Mouse (Mus musculus) brown adipose tissue, adult 24 weeks (tissue): ENCODE measurements around the gene Gm20388. TPM values are rescaled to one million over a fixed set of nuclear protein-coding genes. Genes with fewer than 3 reads are reported as not detected.

ENCODE experiments used
- H3K27ac ChIP-seq: fragments of 200-500 bp; replicated peaks from 2 replicates; pipeline ENCODE4 v1.5.1; 2012; ENCODE audit warnings: low read depth, mild to moderate bottlenecking, low read length
- H3K4me1 ChIP-seq: fragments of 200-500 bp; 2 replicates; pipeline ENCODE4 v1.6.1; 2012; ENCODE audit warnings: low read length, mixed read lengths; ENCODE audit not compliant: control insufficient read depth, insufficient read depth, insufficient read length
- H3K4me3 ChIP-seq: fragments of 200-500 bp; 2 replicates; pipeline ENCODE4 v1.5.1; 2012; ENCODE audit warnings: low read depth, mild to moderate bottlenecking, low read length, moderate library complexity; ENCODE audit not compliant: insufficient read depth
- polyA plus RNA-seq: library from polyadenylated mRNA; stranded (reverse); fragments of >200 nt; gene quantifications from 2 replicates; pipeline ENCODE4 v1.2.4, GENCODE M21; 2012; ENCODE audit not compliant: missing spikeins, insufficient read depth, insufficient read length

The Gm20388 gene
- polyA plus RNA-seq, 1 experiment: 44.7 TPM

DNA sequence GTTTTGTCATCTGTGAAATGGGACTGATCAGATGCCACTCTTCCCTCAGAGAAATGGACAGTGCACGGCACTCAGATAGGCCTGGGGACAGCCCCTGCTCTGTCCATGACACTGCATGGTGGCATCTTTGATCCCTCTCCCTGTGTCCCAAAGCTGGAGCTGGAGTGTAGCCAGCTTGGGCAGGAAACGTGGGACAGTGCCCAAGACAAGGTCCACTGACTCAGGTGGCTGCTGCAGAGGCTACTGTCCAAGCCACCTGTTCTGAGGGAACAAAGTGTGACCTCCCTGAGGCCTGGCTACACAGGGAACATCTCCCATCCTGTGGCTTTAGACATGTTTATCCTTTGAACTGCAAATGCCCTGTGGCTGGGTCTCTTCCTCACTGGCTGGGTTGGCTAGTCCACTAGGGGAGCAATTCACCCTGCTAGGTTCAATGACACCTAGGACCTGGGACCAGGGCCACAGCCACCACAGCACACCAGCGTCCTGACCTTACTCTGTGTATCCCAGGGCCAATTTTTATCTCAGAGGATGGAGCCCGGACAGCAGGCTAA lies 271.3 kb downstream of the Gm20388 start:
- Histone ChIP-seq H3K27ac (no peak overlapping the region), H3K4me3 (no peak overlapping the region), H3K4me1 (peaks cover 19% of the 10 kb centered on the region)

- H3K4me3 ChIP-seq: no peak overlapping the region
- H3K27ac ChIP-seq: no peak overlapping the region
- H3K4me1 ChIP-seq: peaks cover 41% of the 10 kb centered on the region
These were observed 273.7 kb downstream of the Gm20388 start for GRCm38 (mm10) chr8:120184366-120184765.

- H3K27ac ChIP-seq: no peak overlapping the region
- no peak overlapping the region for H3K4me3 ChIP-seq
These were observed 274.5 kb downstream of the Gm20388 start for GRCm38 (mm10) chr8:120184850-120185792.

DNA sequence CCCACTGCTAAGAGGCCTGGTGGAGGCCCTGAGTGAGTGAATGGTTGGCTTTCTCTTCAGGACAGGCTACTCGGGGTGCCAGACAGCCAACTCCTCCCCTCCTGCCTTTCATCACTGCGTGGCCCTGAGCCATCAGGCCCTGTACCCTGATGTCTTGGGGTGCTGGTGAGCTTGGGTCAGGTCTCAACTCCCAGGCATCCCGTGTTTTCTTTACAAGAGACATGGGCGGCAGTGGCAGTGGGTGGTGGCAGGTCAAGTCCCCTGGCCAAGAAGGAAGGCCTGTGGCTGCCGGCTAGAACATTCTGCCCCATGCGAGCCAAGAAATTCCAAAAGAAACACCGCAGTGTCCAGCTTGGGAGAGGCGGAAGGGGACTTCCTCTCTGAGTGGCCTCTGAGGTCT lies 275.8 kb downstream of the Gm20388 start:
- Histone ChIP-seq H3K4me1 (peaks cover 52% of the 10 kb centered on the region), H3K4me3 (no peak overlapping the region), H3K27ac (peak overlapping the region; percentile 25; the same call in 1 of the 2 replicates)

More at GRCm38 (mm10) chr8:120184850-120185792, 274.5 kb downstream of the Gm20388 start:
- H3K4me1 ChIP-seq: peaks cover 48% of the 10 kb centered on the region

DNA sequence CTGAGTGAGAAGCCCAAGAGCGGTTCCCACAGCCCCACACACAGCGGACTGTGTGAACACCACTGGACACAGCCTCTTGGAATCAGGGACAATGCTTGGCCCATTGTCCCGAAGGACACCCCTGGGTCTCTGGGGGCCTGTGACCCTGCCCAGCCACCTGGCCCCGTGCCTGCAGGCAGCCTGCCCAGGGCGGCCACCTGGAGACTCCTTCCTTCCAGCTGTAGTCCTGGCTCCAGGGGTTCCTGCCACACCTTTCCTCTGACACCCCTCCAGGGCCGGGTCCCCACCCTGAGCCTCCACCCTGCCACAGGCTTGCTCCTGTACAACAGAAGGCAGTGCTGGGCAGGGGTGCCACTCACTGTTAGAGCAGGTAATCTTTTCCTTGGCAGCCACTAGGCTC lies 277.9 kb downstream of the Gm20388 start:
- H3K4me1 ChIP-seq: peaks cover 52% of the 10 kb centered on the region
- no peak overlapping the region for H3K4me3 ChIP-seq
- H3K27ac ChIP-seq: no peak overlapping the region

DNA sequence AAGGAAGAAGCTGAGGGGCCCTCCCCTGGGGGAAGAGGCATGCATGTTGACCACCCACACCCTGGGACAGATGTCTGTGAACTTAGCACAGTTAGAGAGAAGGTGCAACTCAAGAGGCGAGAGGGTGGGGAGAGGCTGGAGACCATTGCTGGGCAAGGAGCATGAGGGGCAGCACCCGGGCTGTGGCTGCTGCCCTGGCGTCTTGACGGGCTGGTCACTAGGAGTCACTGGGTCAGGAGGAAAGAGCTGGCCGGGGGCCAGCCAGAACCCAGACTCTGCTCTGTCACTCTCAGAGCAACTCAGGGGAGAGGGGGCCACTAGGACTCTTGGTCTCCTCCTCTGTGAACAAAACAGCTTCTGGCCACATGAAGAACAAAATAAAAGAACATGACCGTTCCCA lies 278.8 kb downstream of the Gm20388 start:
- Histone ChIP-seq H3K4me3 (no peak overlapping the region), H3K4me1 (peaks cover 52% of the 10 kb centered on the region), H3K27ac (no peak overlapping the region)

- no peak overlapping the region for H3K4me3 ChIP-seq
- H3K4me1 ChIP-seq: peaks cover 48% of the 10 kb centered on the region
- no peak overlapping the region for H3K27ac ChIP-seq
These were observed 279.6 kb downstream of the Gm20388 start for GRCm38 (mm10) chr8:120190107-120190809.

GRCm38 (mm10) chr8:120190810-120191413 lies 280.3 kb downstream of the Gm20388 start:
- H3K27ac ChIP-seq: peak overlapping the region; percentile 56
- H3K4me1 ChIP-seq: peaks cover 41% of the 10 kb centered on the region
- no peak overlapping the region for H3K4me3 ChIP-seq

DNA sequence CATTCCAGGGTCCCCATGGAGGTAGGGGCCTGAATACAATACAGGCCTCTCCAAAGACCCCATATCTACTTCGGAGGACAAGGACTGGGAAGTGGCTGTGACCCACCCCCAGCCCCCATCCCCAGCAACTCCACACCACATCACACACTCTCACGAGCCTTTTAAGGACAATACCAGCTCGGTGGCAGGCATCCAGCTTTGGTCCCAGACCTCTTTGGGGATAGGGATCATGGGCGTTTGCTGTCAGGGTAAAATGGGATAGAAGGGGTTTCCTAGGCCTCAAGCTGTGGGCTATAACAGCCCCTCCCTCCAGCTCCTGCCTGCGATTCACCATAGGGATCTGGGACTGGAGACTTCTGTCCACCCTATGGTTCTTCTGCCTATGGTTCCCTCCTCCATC lies 281.0 kb downstream of the Gm20388 start:
- Histone ChIP-seq H3K4me3 (no peak overlapping the region), H3K4me1 (peaks cover 35% of the 10 kb centered on the region), H3K27ac (no peak overlapping the region)

DNA sequence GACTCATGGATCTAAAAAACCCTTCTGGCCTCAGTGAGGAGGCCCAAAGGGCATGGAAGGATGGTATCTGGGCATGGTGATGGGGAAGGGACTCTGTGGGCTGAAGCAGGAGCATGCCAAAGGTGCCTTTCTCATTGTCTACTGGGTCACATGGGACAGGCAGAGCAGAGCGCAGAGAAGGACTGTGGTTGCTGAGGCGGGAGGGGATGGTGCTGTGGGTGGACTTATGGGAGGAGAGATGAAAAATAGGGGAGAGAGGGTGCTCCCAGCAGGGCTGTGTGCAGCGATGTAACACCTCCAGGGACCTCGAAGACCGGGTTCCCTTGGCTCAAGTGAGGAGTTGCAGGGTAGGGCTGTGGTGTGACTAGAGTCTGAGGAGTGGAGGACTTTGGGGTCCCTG lies 281.5 kb downstream of the Gm20388 start:
- no peak overlapping the region for H3K27ac ChIP-seq
- H3K4me1 ChIP-seq: peaks cover 32% of the 10 kb centered on the region
- no peak overlapping the region for H3K4me3 ChIP-seq

DNA sequence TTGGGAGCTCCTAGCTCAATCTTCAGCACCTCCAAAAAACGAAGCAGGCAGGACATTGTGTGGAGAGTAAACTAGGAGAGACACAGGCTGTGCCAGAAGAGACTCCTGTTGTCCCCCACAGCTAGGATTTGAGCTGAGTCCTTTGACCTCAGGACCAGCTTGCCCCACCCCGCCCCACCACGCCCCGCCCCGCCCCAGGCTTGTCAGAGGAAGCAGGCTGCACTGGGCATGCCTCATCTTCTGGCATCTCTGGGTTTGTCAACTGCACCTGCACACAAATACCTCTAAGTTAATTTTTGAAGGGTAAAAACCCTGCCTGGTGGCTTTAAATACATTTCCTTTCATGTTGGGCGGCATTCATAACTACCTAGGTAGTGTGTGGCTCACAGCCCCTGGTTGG lies 290.7 kb downstream of the Gm20388 start:
- Histone ChIP-seq H3K4me1 (peaks cover 20% of the 10 kb centered on the region), H3K27ac (no peak overlapping the region), H3K4me3 (no peak overlapping the region)

DNA sequence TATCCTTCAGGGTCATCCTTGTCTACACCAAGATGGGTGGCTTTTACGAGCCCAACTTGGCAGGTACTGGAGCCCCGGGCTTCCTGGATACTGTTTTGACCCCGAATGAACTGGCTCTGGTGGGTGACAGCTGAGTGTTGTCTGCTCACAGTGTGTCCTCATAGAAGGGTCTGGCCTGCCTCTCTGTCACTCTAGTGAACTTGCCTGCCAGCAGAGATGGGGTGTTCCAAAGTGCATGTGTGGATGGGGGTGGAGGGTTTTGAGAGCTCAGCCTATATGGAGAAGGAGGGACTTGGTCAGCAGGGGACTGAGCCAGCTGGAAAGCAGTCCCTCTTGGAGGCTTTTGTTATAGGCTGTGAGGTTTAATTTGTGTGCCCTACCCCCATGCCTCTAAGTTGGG lies 291.9 kb downstream of the Gm20388 start:
- H3K4me3 ChIP-seq: no peak overlapping the region
- H3K27ac ChIP-seq: no peak overlapping the region
- peaks cover 20% of the 10 kb centered on the region for H3K4me1 ChIP-seq

DNA sequence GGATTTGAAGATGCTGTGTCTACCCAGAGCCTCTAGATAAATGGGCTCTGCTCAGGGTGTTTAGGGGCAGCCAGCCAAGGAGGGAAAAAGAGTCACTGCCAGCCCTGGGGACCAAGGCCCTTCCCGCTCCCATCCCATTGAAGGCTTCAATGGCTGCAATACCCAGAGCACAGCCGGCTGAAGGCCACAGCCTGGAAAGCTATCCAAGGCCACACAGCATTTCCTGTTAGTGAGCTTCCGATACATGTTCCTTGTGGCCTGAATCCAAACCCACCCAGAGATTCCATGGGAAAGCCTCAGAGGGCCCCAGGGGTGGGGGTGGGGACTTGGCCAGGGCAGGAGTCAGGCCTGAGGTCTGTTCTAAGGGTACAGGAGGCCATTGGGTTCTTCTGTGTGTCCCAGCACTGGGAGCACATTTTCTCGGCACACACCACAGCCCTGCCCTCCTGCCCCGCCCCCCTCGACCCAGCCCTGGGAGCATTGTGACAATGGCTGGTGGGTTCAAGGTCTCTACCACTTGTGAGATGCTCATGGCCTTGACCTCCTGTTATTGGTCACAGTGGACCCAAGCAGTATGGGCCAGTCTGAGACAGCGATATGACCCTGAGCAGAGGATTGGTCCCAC lies 294.2 kb downstream of the Gm20388 start:
- H3K4me1 ChIP-seq: peaks cover 20% of the 10 kb centered on the region
- H3K27ac ChIP-seq: no peak overlapping the region
- H3K4me3 ChIP-seq: no peak overlapping the region

GRCm38 (mm10) chr8:120205916-120206315 lies 295.3 kb downstream of the Gm20388 start:
- H3K4me3 ChIP-seq: no peak overlapping the region
- H3K4me1 ChIP-seq: peaks cover 20% of the 10 kb centered on the region
- H3K27ac ChIP-seq: no peak overlapping the region

- Histone ChIP-seq H3K4me1 (peaks cover 20% of the 10 kb centered on the region), H3K4me3 (no peak overlapping the region), H3K27ac (no peak overlapping the region)
These were observed 296.7 kb downstream of the Gm20388 start for GRCm38 (mm10) chr8:120207364-120207763.
